Mouse (Mus musculus): ENCODE data around the gene Ypel4.

DNA sequence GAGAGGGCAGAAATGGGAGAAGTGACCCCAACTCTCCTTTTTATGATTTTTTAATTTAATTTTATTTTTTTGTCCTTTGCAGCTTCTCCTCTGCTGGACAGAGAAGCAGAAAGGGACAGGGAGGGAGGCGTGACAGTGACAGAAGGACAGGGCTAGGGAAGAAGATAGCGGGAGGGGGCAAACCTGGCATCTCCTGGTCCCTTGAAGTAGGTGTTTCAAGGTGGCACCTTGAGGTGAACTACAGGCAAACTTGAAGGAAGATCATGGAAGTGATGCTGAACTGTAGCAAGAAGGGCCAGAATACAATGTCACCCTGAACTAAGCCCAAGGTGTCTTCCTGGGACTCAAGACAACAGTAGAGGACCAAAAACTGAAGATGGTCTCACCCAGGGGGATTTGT is 1.1 kb downstream of the Ypel4 start:
- TF ChIP-seq CTCF (conservative IDR thresholded peaks at IDR 0.05; ENCODE audit: insufficient read depth, insufficient read length, low read depth, low read length) (no peak), POLR2A (IDR thresholded peaks at IDR 0.05; ENCODE audit: low read depth, low read length) (no peak)
